Mouse (Mus musculus) kidney, postnatal 14 days (tissue): ENCODE measurements around the gene Kndc1.

Experiments
- DNase-seq: peaks from one replicate; pipeline ENCODE4 v3.0.0; 2022; ENCODE audit warnings: mixed read lengths

The Kndc1 gene

DNA sequence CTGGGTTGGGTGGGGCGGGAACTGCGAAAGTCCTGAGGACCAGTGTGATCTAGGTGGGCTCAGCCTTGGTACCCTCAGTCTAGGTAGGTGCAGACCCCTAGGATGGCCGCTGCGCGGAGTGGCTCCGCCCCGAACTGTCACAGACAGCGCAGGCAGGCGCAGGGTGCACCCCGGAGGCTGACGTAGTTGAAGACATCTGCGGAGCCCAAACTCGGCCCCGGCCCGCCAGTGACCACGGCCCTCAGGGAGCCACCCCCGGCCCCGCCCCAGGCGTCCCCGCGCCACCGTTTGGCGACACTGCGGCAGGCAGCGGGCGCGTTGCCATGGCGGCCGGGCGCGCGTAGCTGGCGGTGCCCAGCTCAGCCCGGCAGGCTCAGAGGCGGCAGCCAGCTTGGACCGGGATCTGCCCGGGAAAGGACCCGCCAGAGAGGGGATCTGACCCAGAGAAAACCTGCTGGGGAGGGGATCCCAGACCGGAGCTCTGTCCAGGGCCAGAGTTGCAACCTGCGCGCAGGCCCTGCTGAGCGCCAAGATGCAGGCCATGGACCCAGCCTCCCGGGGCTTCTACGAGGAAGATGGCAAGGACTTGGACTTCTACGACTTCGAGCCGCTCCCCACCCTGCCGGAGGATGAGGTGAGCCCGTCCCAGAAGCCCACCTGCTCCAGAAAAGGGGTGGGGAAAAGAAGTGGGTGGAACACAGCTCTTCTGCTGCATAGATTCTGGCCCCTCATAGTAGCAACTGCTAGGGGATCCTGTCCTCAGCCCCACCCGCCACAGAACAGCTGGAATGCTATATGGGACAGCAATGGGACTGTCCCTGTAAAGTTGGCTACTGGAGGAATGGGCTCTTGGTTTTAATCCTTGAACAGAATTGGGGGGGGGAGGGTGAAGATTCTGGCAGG, at the start of gene Kndc1:
TSS of gene Kndc1 (plus strand) at position 42 of the 903 bp plus-strand sequence.
- peak; percentile 31 for DNase-seq

DNA sequence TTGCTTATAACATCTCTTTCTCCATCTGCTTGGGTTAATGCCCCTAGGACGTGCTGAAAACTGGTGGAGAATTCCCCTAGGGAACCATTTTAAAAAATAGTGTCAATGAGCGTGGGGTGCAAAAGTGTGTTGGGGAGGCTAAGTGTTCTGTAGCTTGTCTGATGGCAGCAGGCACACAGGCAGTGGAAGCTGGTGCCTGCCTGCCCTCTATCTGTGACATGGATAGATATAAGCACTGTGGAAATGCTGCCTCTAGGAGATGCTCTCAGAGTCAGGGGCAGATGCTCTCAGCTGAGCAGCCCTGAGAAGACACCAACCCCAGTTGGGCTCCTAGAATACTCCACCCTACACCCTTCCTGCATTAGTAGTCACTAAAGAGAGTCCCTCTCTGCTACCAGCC, 49.4 kb upstream of the Kndc1 start:
- no peak for DNase-seq

- peak; percentile 7 for DNase-seq
Measured at GRCm38 (mm10) chr7:139850152-139850551, 44.3 kb upstream of the Kndc1 start.

DNA sequence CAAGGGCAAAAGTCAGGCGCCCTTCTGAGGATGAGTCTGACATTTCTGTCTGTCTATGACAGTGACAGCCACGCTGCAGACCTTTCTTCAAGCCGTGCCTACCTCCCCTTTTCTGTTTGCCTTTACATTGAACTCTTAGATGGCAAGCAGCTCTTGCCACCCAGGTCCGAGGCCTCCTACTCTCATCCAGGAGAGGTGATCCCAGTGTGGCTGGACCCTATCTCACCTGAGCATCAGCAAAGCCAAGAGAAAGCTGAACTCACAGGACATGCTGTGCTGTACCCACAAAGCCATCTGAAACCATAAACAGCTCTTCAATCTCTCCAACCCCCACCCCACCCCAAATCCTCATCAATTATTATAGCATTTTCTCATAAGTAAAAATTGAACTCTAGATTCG, 43.8 kb upstream of the Kndc1 start:
- DNase-seq: no peak

DNA sequence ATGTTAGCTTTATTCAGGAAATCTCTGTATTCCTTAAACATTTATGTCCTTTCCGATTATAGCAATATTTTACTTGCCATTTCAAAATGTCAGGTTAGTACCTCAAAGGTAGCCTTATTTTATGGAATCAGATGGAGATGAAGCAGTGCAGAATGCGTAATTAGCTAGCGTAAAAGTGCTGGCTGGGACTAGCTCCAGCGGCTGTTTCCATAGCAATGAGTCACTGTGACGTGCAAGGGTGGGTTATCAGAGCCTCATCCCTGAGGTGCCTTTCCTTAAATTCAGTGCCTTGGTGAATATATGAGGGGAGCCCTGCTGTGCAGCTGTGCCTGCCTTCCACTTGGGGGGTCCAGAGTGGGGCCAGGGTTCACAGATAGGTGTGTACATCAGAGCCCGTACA, 43.4 kb upstream of the Kndc1 start:
- DNase-seq: no peak

DNA sequence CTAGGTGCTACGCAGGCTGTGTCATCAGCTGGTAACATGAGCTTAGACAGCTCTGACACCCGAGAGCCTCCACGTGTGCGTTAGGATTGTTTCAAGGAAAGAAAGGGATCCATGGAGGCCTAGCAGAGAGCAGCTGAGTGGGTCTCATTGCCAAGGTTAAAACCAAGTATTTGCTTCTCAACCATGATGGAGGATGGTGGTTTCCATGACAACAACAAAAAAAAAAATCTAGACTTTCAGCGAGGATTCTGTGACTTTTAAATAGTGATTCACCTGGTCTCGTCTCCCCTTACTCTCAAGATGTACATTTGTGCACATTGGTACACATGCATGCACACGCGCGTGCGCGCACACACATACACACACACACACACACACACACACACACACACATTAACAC, 39.2 kb upstream of the Kndc1 start:
- no peak for DNase-seq

- DNase-seq: peak; percentile 68
Measured at GRCm38 (mm10) chr7:139861411-139861810, 33.1 kb upstream of the Kndc1 start.

DNA sequence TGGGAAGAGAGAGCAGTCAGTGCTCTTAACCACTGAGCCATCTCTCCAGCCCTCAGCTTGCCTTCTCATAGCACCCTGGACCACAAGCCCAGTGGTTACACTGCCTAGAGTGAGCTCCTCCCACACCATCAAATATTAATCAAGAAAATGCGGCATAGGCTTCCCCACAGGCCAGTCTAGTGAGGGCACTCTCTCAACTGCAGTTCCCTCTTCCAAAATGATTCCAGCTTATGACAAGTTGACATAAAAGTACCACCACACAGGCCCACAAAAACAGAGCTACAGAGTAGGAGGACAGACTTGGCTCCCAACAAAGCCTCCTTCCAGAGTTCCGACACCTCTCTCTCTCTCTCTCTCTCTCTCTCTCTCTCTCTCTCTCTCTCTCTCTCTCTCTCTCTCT, 31.4 kb upstream of the Kndc1 start:
- no peak for DNase-seq

DNA sequence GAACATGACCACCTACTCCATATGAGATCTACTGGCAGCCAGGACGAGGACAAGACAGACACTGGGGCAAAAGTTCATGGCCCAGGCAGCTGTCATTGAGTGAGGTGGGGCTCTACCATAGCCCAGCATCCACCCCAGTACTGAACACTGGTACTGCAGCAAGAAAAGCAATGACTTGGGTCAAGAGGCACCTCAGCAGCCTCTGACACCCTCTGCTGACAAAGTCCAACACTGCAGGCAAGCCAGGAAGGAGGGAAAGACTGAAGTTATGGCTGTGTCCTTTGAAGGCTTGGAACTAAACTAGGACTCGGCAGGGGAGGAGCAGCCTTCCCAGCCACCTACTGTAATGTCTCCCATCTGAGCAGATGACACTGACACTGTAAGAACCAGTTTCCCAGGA, 30.2 kb upstream of the Kndc1 start:
- DNase-seq: no peak

DNA sequence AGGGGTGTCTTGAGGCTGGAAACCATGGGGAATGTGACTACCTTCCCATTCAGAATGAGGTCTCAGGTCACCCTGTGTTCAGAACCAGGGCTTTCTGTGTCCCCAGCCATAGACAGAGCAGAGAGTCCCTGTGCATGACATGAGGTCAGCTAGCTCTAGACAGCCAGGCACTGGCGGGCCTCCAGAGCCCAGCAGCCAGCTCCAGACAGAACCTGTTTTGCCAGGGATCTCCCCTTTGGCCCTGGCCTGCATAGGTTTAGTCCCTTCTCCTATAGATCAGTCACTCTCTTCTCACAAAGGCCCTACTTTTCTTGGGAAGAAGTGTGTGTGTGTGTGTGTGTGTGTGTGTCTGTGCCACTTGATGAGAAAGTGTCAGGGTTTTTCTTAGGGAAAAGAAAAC, 29.6 kb upstream of the Kndc1 start:
- no peak for DNase-seq

DNA sequence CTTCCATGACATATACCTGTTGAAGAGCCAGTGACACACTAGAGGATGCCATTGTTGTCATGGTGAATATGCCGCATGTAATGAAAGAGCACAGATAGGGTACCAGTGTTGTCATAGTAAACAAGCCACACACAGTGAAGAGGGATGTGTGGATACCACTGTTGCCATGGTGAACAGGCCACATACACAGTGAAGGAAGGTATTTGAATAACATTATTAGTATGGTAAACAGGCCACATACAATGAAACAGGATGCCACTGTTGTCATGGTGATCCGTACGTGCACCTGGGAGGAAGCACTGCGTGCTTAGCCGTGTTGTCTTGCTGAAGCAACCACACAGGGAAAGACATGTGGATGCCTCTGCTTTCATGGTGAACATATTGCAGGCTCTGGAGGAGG, 23.5 kb upstream of the Kndc1 start:
- no peak for DNase-seq

- peak; percentile 18 for DNase-seq
Measured at GRCm38 (mm10) chr7:139877167-139877792, 17.2 kb upstream of the Kndc1 start.

DNA sequence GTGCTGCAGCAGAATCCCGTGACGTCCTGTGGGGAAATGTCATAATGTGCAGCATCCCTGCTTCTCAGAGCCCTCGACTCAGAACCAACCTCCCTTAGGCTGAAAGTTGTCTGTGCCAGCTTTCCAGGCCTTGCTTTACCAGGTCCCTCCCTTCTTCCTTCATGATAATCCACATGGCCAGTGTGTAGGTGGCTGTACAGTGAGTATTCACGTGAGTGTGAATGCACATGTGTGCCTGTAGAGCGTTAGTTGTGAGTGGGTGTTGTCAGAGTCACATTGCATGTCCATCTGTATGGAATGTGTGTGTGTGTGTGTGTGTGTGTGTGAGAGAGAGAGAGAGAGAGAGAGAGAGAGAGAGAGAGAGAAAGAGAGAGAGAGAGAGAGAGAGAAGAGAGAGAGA, 16.4 kb upstream of the Kndc1 start:
- no peak for DNase-seq

- DNase-seq: no peak
Measured at GRCm38 (mm10) chr7:139878621-139879020, 15.9 kb upstream of the Kndc1 start.

DNA sequence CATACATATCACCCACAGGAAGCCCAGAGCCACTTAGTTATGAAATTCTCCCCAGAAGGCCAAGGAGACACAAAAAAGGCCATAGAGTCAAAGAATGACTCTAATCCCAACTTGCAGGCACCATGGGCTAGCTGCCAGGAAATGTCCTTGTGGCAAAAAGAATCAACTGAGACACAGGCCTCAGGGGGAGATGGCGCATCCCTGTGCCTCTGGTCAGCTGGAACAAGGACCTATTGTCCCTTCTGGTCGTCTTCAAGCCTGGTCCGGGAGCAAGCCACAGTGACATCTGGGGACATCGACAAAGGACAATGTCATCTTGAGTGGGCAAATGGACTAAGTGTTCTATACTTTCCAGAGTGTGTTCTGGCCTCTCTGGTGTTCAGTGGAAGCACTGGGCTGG, 11.0 kb upstream of the Kndc1 start:
- DNase-seq: no peak

GRCm38 (mm10) chr7:139891779-139892178, 2.7 kb upstream of the Kndc1 start:
- DNase-seq: no peak

DNA sequence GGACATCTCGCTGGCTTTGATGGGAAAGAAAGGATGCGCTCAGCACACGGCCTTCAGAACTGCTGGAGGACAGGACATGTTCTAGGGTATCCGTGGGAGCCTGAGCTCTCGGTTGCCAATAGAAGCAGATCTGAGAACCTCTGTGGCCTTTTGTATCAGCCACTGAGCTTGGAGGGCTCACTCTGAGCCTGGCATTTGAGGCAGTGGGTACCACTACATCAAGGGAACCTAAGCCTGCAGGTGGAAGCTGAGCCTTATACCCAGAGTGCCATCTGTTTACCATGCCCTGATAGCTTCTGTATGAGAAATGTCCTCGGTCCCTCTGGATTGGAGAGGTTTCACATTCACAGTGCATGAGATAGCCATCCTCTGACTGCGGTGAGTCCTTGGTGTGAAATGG, 1.8 kb downstream of the Kndc1 start:
- DNase-seq: no peak

GRCm38 (mm10) chr7:139896796-139897195, 2.3 kb downstream of the Kndc1 start:
- no peak for DNase-seq

- no peak for DNase-seq
Measured at GRCm38 (mm10) chr7:139898606-139899005, 4.1 kb downstream of the Kndc1 start.

- DNase-seq: no peak
Measured at GRCm38 (mm10) chr7:139899505-139899904, 5.0 kb downstream of the Kndc1 start.

DNA sequence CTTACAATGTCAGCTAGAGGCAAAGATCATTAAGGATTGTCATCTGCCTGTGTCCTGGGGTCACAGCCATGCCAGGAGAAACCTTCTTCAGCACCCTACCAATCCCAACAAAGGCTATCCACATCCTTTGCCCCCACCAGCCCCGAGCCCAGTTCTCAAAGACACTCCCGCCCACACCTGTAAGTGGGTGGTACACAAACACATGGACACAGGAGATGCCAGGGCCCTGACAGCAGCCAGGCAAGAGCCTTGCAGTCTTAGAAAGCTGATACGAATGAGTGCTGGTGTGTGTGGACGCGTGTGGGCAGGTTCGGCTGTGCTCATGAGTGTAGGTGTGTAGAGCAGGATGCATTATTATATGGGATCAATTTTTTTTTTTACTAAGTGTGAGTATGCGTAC, 6.0 kb downstream of the Kndc1 start:
- no peak for DNase-seq

DNA sequence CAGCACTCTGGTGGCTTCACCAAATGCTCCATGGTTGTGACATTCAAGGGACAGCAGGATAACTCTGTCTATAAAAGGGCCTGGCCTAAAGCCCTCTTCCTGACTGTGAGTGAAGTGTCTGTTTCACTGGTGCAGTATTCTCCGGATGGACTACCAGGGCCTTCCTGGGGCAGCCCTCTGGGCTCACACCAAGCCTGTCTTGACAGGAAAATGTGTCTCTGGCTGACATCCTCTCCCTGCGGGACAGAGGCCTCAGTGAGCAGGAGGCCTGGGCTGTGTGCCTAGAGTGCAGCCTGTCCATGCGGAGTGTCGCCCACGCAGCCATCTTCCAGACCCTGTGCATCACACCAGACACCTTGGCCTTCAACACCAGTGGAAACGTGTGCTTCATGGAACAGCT, 6.4 kb downstream of the Kndc1 start:
- no peak for DNase-seq

DNA sequence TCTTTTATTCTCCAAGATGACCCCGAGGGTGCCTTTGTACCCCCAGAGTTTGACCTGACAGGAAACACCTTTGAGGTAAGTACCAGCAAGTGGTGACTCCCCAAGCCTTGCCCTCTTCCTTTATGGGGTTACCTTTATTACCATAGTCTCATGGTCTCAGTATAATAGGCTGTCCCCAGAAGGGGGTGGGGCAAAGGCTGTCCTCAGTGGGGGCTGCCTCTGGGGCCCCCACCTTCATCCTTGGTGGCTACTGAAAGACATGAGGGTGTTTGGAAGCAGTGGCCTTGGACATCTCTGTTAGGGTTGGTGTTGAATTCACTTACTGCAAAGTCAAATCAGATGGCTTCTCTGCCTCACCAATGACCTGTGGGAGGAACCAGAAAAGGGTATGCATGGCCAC, 7.5 kb downstream of the Kndc1 start:
- DNase-seq: no peak

- DNase-seq: no peak
Measured at GRCm38 (mm10) chr7:139905261-139905660, 10.8 kb downstream of the Kndc1 start.

DNA sequence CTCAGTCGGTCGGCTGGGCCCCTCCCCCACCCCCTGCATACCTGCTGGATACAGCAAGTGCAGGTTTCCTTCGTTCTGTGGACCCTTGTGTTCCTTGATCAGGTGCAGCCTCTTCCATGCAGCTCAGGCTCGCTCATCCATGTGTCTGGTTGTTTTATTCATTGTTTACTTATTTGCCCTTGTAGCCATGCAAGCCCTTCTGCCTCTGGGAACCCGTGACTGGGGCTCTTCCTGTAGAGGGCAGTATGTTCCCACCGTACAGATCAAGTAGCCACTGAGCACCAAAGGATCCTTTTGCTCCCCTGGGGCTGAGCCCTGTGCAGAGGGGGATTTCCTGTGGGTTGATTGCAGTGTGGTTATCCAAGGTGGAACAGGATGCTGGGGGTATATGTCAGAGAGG, 11.2 kb downstream of the Kndc1 start:
- peak; percentile 42 for DNase-seq
